Mouse (Mus musculus): ENCODE measurements around the gene Neurl4.

GRCm38 (mm10) chr11:69939181-69939580 is 38.3 kb downstream of the Neurl4 start:
- TF ChIP-seq CTCF (IDR thresholded peaks at IDR 0.05; ENCODE audit: low read depth), result no peak
- no peak for TF ChIP-seq EP300 (IDR thresholded peaks at IDR 0.05; ENCODE audit: low read depth)

Data from heart, postnatal 0 days (tissue).